Mouse (Mus musculus): ENCODE measurements around the gene Tmem91.
A peak's percentile ranks its signal among the peaks of the same experiment; 100 is the strongest.

DNA sequence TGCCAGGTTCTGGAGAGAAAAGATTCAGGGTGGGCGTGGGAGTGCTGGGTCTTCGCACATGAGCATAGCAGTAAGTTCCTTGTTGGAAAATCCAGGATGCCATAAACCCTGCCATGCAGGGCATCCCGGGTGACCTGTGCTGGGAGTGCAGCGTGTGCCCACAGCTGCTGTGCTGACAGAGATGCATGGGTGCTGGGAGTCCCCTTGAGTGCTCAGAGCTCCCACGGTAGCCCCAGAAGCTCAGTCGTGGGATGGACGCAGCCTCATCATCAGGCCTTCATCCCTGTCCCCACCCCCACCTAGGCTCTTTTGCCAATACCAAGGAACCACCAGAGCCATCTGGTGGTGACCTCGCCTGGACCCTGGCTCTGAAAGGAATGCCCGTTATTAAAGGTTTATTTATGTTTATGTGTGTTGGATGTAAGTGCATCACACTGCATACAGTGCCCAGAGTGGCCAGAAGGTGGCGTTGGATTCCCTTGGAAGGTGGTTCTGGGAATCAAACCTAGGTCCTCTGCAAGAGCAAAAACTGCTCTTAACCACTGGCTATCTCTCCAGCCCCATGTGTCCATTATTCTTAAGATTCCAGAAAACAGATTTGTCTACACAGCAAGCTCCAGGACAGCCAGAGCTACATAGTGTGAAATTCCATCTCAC, 49.2 kb downstream of the Tmem91 start:
- TF ChIP-seq CTCF (IDR thresholded peaks at IDR 0.05; ENCODE audit: insufficient read depth, low read length), result peak; percentile 46; the same call in 1 of the 2 replicates
- TF ChIP-seq POLR2A (IDR thresholded peaks at IDR 0.05; ENCODE audit: borderline replicate concordance, extremely low read depth, low read depth, low read length), result no peak

Data from lung, adult 2 months (tissue).